Mouse (Mus musculus): ENCODE results near the gene Lmx1a.

Lmx1a gene

DNA sequence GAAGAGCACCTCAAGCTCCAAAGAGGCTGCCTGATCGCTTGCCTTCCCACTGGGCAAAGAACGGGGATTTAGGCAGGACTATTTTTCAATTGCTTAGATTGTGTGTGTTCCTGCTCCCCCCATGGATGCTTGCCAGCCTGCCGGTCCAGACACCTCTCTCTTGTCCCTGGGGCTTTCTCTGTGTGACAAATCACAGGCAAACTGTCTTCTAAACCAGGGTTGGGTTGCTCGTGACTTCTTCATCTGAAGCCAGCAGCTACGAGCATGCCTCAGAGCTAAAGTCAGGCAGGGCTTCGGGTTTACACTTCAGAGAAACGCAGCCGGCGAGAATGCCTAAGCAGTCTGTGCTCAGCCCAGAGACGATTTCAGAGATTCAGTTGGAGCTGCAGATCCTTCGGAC, 189.3 kb downstream of the Lmx1a start:
- DNase-seq (ENCODE audit: low read depth, low spot score) = no peak

DNA sequence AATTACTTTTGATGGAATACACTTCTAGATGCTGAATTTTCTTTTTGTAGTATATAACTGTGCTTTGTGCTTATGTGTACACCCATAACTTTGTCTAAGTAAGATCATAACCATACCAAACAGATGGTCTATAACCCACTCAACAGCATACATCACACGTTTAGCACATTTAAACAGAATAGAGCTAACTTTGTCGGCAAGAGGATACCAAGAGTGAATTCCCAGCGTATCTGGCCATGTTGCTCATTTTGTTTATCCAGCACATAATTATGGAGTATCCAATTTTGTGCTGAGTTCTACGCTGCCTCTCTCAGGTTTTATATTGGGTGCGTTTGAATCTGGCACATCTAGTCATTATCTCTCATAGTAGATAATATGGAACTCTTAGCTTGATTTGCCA, 196.7 kb downstream of the Lmx1a start:
- no peak for DNase-seq (ENCODE audit: low read depth, low spot score)

DNA sequence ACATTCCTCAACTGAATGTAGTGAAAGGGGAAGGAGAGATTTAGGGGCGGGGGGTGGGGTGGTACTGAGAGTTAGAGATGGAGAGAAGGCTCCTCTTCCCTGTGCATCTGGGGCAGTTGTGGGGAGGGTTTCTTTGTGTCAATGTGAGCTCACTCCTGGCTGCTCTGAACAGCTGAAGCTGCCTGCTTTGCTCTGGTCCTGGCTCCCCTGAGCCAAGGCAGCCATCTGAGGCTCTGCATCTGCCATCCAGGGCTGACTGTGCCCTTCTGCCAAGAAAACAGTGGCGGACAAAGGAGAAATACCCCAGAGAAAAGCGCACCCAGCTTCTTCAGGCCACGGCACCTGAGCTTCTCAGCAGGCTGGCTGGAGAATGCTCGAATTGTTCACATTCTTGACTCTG, 199.1 kb downstream of the Lmx1a start:
- DNase-seq (ENCODE audit: low read depth, low spot score) = no peak

DNA sequence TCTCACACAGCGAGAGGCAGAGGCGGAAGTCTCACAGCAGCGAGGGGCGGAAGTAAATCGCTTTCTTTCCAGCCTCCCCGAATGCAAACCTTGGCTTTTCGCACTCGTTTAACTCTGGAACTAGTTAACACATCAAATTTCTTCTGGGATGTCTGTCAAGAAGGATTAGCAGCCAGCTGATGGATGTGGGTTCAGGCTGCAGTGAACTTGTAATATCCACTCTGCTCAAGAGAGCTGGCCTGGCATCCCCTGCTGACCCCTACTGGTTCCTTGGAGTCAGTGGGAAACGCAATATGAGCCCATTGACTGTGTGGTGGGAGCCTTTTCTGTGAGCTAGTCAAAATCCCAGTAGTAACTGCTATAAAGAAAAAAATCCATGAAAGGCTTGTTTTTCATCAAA, 199.8 kb downstream of the Lmx1a start:
- no peak for DNase-seq (ENCODE audit: low read depth, low spot score)

DNA sequence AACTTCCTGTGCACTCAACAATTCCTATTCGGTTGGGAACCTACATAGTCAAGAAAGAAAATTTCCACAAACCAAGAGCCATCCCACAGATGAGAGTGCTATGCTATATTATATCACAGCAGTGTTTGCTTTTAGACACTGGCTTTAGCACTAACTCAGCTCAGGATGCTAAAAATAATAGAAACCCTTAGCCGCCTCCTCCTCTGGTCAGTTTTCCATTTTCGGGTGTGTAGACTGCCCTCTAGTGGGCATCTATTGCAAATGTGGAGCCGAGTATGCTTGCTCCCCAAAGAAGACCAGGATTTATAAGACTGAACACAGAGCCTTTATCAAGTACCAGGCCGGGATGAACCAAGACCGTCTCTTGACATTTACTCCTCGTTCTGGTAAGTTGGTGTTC, 207.2 kb downstream of the Lmx1a start:
- DNase-seq (ENCODE audit: low read depth, low spot score) = peak; percentile 30

All from A20 (cell line).